ENCODE assay signal across 8 mouse cellular contexts in the genomic region with DNA sequence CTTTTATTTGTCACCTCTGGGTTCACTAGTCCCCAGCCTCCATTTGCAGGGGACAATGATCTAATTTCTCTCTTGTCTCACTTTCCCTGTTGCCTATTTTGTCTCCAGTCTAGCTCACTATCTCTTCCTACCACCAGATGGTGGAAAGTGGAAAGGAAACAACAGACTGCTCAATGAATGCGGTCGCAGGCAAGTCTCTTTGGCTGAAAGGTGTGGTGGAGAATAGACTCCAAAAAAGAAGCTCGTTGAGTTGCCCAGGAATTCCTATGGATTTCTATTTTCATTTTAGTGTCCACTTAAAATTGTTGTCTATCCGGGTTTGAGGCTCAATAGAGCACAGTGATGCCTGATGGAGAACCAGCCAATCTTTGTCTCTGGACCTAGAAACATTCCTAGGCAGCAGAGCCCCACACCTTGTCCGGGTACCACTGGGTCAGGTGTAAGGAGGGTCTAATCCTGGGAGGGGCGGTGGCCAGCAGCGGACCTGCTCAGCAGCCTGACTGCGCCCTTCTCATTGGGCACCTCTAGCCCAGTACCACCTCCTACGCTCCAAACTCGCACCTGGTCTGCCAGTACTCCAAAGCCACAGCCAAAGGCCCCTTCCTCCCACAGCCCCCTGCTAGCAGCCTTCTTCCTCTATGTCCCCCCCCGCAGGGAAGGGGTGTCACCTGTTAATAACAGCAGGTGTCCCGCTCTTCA. TPM values are rescaled to one million over a fixed set of nuclear protein-coding genes. Genes with fewer than 3 reads are reported as not detected.
DNase-seq lines count a peak whose midpoint lies in the region; ATAC-seq and TF ChIP-seq lines count a peak whose summit lies in the region.

No protein-coding gene starts in this region.

- intact Hi-C loops in heart, adult 2 months (cut with DNase I) = loop anchor here (2.0 to 10.0 kb wide), 4 partner anchors 126 to 488 kb away; no protein-coding TSS in a partner anchor
- intact Hi-C loops in heart, postnatal 36 days (cut with DNase I) = loop anchor here (1.0 to 10.0 kb wide), 6 partner anchors 81 to 488 kb away; no protein-coding TSS in a partner anchor
- intact Hi-C loops in left cerebral cortex, postnatal 36 days (cut with DNase I) = loop anchor here (2.0 to 5.0 kb wide), 2 partner anchors 126 to 288 kb away; no protein-coding TSS in a partner anchor

- H3K27ac ChIP-seq in heart, adult 2 months = no peak overlapping the region
- H3K27ac ChIP-seq in embryonic facial prominence, embryonic 11.5 days (replicated peaks; ENCODE audit: low read depth, low read length) = no peak overlapping the region
- peak overlapping the region; percentile 84 for H3K27ac ChIP-seq in hindbrain, embryonic 15.5 days (replicated peaks)
- 0 out of 2 replicates have a peak overlapping the region, but pooled peaks have one; percentile 30 for H3K27ac ChIP-seq in midbrain, embryonic 13.5 days

- peak; percentile 71 for TF ChIP-seq CTCF in heart, adult 2 months (IDR thresholded peaks at IDR 0.05)

- no peaks in the 10 kb centered on the region for H3K36me3 ChIP-seq in heart, adult 2 months (ENCODE audit: control insufficient read depth, insufficient read depth, low read length)
- H3K36me3 ChIP-seq in embryonic facial prominence, embryonic 11.5 days (replicated peaks; ENCODE audit: control insufficient read depth, insufficient read depth, low read depth, low read length) = no peaks in the 10 kb centered on the region
- H3K36me3 ChIP-seq in hindbrain, embryonic 15.5 days = no peaks in the 10 kb centered on the region
- no peaks in the 10 kb centered on the region for H3K36me3 ChIP-seq in midbrain, embryonic 13.5 days

- H3K27me3 ChIP-seq in heart, adult 2 months (ENCODE audit: control insufficient read depth, insufficient read depth, low read length) = no peaks in the 10 kb centered on the region
- H3K27me3 ChIP-seq in embryonic facial prominence, embryonic 11.5 days (ENCODE audit: control insufficient read depth, insufficient read depth, low read length) = no peaks in the 10 kb centered on the region
- H3K27me3 ChIP-seq in hindbrain, embryonic 15.5 days = no peaks in the 10 kb centered on the region
- H3K27me3 ChIP-seq in midbrain, embryonic 13.5 days = peaks cover 8% of the 10 kb centered on the region; the same call in 1 of the 2 replicates

- no peaks in the 10 kb centered on the region for H3K79me2 ChIP-seq in heart, adult 2 months (replicated peaks; ENCODE audit: control insufficient read depth, insufficient read depth, low read length)

- peak overlapping the region; percentile 63 for H3K4me3 ChIP-seq in heart, adult 2 months
- H3K4me3 ChIP-seq in embryonic facial prominence, embryonic 11.5 days (ENCODE audit: low read depth, low read length) = peak overlapping the region; percentile 39
- H3K4me3 ChIP-seq in hindbrain, embryonic 15.5 days = peak overlapping the region; percentile 73
- H3K4me3 ChIP-seq in midbrain, embryonic 13.5 days (replicated peaks) = peak overlapping the region; percentile 60

- peak overlapping the region; percentile 56 for H3K4me2 ChIP-seq in embryonic facial prominence, embryonic 11.5 days (ENCODE audit: low read depth, low read length)
- H3K4me2 ChIP-seq in hindbrain, embryonic 15.5 days = peak overlapping the region; percentile 66
- H3K4me2 ChIP-seq in midbrain, embryonic 13.5 days (replicated peaks) = peak overlapping the region; percentile 59

- H3K9me3 ChIP-seq in embryonic facial prominence, embryonic 11.5 days (replicated peaks; ENCODE audit: control insufficient read depth, low read length) = no peaks in the 10 kb centered on the region
- H3K9me3 ChIP-seq in hindbrain, embryonic 15.5 days = no peaks in the 10 kb centered on the region
- H3K9me3 ChIP-seq in midbrain, embryonic 13.5 days = no peaks in the 10 kb centered on the region

- peak; percentile 49; the same call in 1 of the 2 replicates for ATAC-seq in embryonic facial prominence, embryonic 11.5 days (replicated peaks; ENCODE audit: insufficient number of reproducible peaks, low FRiP score, low TSS enrichment, low read depth)
- ATAC-seq in hindbrain, embryonic 15.5 days (ENCODE audit: low FRiP score, low read depth) = peak; percentile 67
- ATAC-seq in midbrain, embryonic 13.5 days = peak; percentile 70

- no peak for TF ChIP-seq POLR2A in heart, adult 2 months (IDR thresholded peaks at IDR 0.05; ENCODE audit: insufficient read depth, low read depth, low read length)

- no peak for TF ChIP-seq EP300 in heart, adult 2 months (IDR thresholded peaks at IDR 0.05; ENCODE audit: insufficient read depth, low read depth, low read length)

- H3K4me1 ChIP-seq in heart, adult 2 months (ENCODE audit: control insufficient read depth, insufficient read depth, low read length) = no peaks in the 10 kb centered on the region
- no peaks in the 10 kb centered on the region for H3K4me1 ChIP-seq in embryonic facial prominence, embryonic 11.5 days (ENCODE audit: control insufficient read depth, insufficient read depth, low read length)
- H3K4me1 ChIP-seq in hindbrain, embryonic 15.5 days (replicated peaks) = peaks cover 17% of the 10 kb centered on the region; the same call in 1 of the 2 replicates
- H3K4me1 ChIP-seq in midbrain, embryonic 13.5 days (replicated peaks) = 0 out of 2 replicates have a peak, but pooled peaks cover 4% of the 10 kb centered on the region

- peak; percentile 2 to 28 for DNase-seq in heart, adult 2 months
- DNase-seq in heart, postnatal 36 days = no peak
- DNase-seq in NIH3T3 (ENCODE audit: low read depth) = peak; percentile 73
- peak; percentile 2 for DNase-seq in embryonic facial prominence, embryonic 11.5 days (ENCODE audit: low spot score)
- DNase-seq in left cerebral cortex, postnatal 36 days (ENCODE audit: low spot score in 2 of 2) = peak; percentile 14 to 20
- DNase-seq in thymus, postnatal 4 days = peak; percentile 21

- WGBS in heart, adult 2 months = 25% methylated on average over 12 of the region's 12 CpGs
- WGBS in embryonic facial prominence, embryonic 11.5 days = 28% methylated on average over 9 of the region's 12 CpGs
- 28% methylated on average over 12 of the region's 12 CpGs for WGBS in hindbrain, embryonic 15.5 days
- 21% methylated on average over 12 of the region's 12 CpGs for WGBS in midbrain, embryonic 13.5 days

- H3K9ac ChIP-seq in heart, adult 2 months (ENCODE audit: low read depth, low read length) = peak overlapping the region; percentile 43; the same call in 1 of the 2 replicates
- 0 out of 2 replicates have a peak overlapping the region, but pooled peaks have one; percentile 22 for H3K9ac ChIP-seq in embryonic facial prominence, embryonic 11.5 days (replicated peaks; ENCODE audit: low read length)
- no peak overlapping the region for H3K9ac ChIP-seq in hindbrain, embryonic 15.5 days
- peak overlapping the region; percentile 36; the same call in 1 of the 2 replicates for H3K9ac ChIP-seq in midbrain, embryonic 13.5 days (replicated peaks)

RNA-seq across cellular contexts. Expression of gene Sh3kbp1, which starts 0.7 kb away (rescaled TPM):
- 100 to 1,000 TPM; 105 to 132 TPM for total RNA-seq in heart, adult 2 months (2021)
- polyA plus RNA-seq in heart, adult 2 months (2012; rRNA removed) = 149 and 222 TPM in 2 replicates
- total RNA-seq in heart, postnatal 36 days (2021) = 100 to 1,000 TPM; 104 to 116 TPM
- polyA plus RNA-seq in embryonic facial prominence, embryonic 11.5 days (2014; fragmentation: Nextera tagmentation; extraction: Ambion mirVana) = 35.1 and 36.0 TPM in 2 replicates
- 44.0 and 51.2 TPM in 2 replicates for polyA plus RNA-seq in hindbrain, embryonic 15.5 days (2015; fragmentation: Nextera tagmentation; extraction: Ambion mirVana)
- total RNA-seq in left cerebral cortex, postnatal 36 days (2021) = 10 to 100 TPM; 49.9 to 56.9 TPM
- polyA plus RNA-seq in midbrain, embryonic 13.5 days (2015; fragmentation: Nextera tagmentation; extraction: Ambion mirVana) = 37.6 and 39.3 TPM in 2 replicates

Comparison
In these comparisons a context has a peak if more than half of its experiments do, and no peak if none do; other contexts are left out.
1. DNase-seq: peak in heart, adult 2 months (2 of 2), NIH3T3 (single experiment), embryonic facial prominence, embryonic 11.5 days (single experiment), left cerebral cortex, postnatal 36 days (2 of 2) and thymus, postnatal 4 days (single experiment); none in heart, postnatal 36 days (0 of 2).
2. H3K27ac ChIP-seq: peak in hindbrain, embryonic 15.5 days (single experiment) and midbrain, embryonic 13.5 days (single experiment); none in heart, adult 2 months (single experiment) and embryonic facial prominence, embryonic 11.5 days (single experiment).
3. Peak in every context shown above with its lines, with median percentiles within 50 percentile points of each other: H3K4me3 ChIP-seq, ATAC-seq and H3K4me2 ChIP-seq.